Mouse (Mus musculus): Measurements from ENCODE around the gene Rab1a. TPM values are rescaled to one million over a fixed set of nuclear protein-coding genes. Genes with fewer than 3 reads are reported as not detected.
"Not testable (repeated sequence)": the region's sequence is repeated elsewhere in the genome, so short reads cannot be mapped to it uniquely, and the experiment has no call there.

Rab1a gene
- polyA plus RNA-seq (2015; fragmentation: Nextera tagmentation; extraction: Ambion mirVana): 289 and 306 TPM in 2 replicates

DNA sequence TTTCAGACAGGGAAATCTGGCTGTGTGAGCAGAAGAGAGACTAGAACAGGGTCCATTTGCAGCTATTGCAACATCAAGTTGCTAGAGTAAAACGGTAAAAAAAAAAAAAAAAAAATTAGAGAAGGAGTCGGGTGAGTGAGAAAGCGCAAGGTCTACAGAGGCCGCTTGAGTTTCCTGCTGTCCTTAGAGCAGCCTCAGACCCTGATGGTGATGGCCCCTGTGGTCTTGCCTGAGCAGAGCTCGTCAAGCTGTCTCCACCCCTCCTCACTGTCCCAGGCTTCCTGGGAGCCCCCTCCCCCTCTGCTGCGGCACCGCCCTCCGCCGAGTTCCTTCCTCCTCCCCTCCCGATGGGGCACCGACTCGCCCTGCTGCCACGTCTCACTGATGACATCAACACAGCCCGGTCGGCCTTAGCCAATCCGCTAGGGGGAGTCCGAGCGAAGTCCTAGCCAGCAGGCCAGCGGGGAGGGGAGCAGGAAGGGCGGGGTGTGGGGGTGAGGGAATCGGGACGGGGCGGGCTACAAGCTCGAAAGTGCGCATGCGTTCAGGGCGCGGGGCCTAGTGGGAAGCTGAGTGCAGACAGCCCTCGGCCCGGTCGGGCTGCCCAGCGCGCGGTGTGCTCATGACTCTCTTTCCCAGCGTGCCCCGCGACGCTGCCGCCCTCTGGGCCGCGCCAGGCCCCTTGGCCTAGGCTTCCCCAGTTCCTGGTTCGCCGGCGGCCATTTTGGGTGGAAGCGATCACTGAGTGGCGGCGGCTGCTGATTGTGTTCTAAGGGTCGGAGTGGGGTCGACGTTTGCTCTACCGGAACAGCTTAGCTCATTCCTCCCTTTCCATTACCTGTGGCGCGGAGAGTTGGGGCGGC is at the start of gene Rab1a:
Gene Rab1a (plus strand): TSS at position 720 of the 863 bp plus-strand sequence.
- Histone ChIP-seq H3K27me3 (no peaks in the 10 kb centered on the region), H3K27ac (peak within 1 kb of the TSS; percentile 96), H3K9me3 (no peaks in the 10 kb centered on the region), H3K9ac (replicated peaks) (peak within 1 kb of the TSS; percentile 97), H3K36me3 (no peaks in the 10 kb centered on the region), H3K4me1 (replicated peaks) (peaks cover 36% of the 10 kb centered on the region), H3K4me3 (replicated peaks) (peak within 1 kb of the TSS; percentile 97), H3K4me2 (replicated peaks) (peak within 1 kb of the TSS; percentile 86)
- under 1% methylated on average over 53 of the region's 54 CpGs for WGBS
- peak; percentile 99 for ATAC-seq

DNA sequence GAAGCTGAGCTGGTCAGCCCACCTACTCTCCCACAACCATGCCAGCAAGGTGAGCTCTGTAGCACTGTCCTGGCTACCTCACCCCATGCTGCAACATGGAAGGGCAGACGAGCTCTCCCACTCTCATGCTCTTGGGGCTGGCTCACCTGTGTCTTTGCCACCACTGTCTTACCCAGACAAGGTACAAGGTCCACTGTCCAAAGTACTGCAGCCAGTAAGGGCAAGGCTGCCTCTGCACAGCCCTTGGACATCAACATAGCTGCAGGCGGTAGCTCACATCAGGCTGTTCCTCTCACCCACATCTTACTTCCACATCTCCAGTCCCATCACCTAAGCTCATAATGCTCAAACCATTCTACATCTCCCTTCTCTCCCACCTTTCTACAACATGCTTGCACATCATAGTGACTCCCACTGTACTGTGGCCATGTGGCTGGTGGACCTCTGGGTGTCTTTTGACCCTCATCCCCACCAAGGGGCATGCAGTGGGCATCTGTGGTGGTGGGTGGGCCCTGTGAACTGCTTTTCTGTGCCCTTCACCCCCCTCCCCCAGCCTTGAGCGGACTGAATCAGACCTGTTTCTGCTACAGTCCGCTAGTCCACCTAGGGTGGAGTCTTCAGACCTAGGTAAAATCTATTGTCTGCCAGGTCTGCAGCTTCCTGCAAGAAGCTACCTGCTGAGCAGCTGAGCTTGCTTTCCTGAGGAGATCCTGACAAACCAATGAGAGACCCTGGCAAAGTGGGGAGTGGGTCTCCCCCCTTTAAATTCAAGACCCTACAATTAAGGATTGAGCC is 48.9 kb upstream of the Rab1a start:
- Histone ChIP-seq H3K4me2 (replicated peaks) (no peak overlapping the region), H3K27me3 (no peaks in the 10 kb centered on the region), H3K9me3 (no peaks in the 10 kb centered on the region), H3K36me3 (no peaks in the 10 kb centered on the region), H3K27ac (no peak overlapping the region), H3K4me3 (replicated peaks) (no peak overlapping the region), H3K9ac (replicated peaks) (no peak overlapping the region), H3K4me1 (replicated peaks) (no peaks in the 10 kb centered on the region)
- ATAC-seq: no peak
- WGBS: 86% methylated on average over 4 of the region's 4 CpGs

DNA sequence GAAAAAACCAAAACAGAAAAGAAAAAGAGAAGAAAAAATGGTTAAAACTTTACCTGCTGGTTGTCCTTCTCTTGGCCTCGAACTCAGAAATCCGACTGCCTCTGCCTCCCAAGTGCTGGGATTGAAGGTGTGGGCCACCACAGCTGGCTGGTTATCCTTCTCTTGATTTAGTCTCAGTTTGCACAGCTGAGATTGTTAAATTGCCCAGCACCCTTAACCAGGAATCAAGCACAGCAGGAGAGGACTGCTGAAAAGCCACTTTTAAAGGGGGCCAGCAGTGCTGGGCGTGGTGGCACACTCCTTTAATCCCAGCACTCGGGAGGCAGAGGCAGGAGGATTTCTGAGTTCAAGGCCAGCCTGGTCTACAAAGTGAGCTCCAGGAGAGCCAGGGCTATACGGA is 47.7 kb upstream of the Rab1a start:
- WGBS: 90% methylated on average over 5 of the region's 5 CpGs

DNA sequence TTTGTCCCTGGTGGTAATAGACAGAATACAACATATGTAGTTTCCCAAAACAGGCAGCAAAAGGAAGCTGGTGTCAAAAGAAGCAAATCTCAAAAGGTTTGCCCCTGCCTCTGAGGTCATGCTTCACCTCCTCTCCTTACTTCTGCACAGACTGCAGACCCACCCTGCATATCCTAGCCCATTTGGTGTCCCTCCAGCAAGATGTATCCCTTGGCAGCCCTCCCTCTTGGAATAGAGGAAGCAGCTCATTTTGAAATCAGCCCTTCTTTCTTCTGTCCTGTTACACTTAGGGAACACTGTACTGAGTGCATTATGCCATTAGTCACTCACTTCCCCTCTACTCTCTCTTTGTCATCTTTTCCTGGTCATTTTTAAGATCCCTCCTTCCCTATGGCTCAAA is 42.4 kb upstream of the Rab1a start:
- Histone ChIP-seq H3K4me1 (replicated peaks) (no peaks in the 10 kb centered on the region), H3K27me3 (no peaks in the 10 kb centered on the region), H3K27ac (no peak overlapping the region), H3K36me3 (no peaks in the 10 kb centered on the region), H3K9ac (replicated peaks) (no peak overlapping the region), H3K4me2 (replicated peaks) (no peak overlapping the region), H3K9me3 (no peaks in the 10 kb centered on the region), H3K4me3 (replicated peaks) (no peak overlapping the region)
- no peak for ATAC-seq

More for the DNA sequence above, 47.7 kb upstream of the Rab1a start:
- not testable (repeated sequence) for ATAC-seq; H3K27ac ChIP-seq; H3K27me3 ChIP-seq; H3K4me3 ChIP-seq (replicated peaks); H3K4me1 ChIP-seq (replicated peaks); H3K9ac ChIP-seq (replicated peaks); H3K36me3 ChIP-seq; H3K4me2 ChIP-seq (replicated peaks); H3K9me3 ChIP-seq

DNA sequence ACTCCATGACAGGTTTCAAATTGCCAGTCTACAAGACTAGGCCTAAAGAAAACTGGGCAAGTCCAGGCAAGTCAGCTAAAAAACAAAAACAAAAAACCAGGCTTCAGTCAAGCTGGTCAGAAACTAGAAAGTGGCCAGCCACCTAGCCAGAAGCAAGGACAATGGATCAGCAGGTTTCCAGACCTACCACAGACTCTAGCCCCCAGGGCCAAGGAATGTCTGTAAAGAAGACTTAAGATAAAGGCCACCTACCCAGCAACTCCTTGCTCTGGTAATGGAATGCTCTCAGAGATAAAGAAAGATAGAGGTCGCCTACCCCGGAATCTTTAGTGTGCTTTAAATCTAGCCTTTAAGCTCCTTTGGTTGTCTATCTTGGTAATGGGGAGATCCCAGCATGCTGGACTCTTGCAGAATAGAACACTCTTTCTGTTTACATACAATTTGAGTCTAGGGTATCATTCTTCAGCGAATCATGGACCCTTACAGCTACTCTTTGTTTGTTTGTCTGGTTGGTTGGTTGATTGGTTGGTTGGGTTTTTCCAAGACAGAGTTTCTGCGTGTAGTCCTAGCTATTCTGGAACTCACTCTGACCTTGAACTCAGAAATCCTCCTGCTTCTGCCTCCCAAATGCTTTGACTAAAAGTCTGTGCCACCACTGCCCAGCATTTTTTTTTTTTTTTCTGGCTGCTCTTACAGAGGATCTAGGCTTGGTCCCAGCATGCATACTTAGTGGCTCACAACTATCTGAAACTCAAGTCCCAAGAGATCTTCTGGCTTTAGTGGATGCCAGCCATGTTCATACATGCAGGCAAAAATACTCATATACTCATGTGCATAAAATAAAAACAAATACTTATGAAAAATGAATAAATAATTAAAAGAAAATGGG is 36.0 kb upstream of the Rab1a start:
- no peaks in the 10 kb centered on the region for H3K4me1 ChIP-seq (replicated peaks)
- no peak overlapping the region for H3K4me3 ChIP-seq (replicated peaks)
- H3K4me2 ChIP-seq (replicated peaks): no peak overlapping the region
- H3K27ac ChIP-seq: no peak overlapping the region
- 49% methylated on average over 4 of the region's 4 CpGs for WGBS
- no peak for ATAC-seq
- H3K9ac ChIP-seq (replicated peaks): no peak overlapping the region
- no peaks in the 10 kb centered on the region for H3K27me3 ChIP-seq
- no peaks in the 10 kb centered on the region for H3K9me3 ChIP-seq
- no peaks in the 10 kb centered on the region for H3K36me3 ChIP-seq

DNA sequence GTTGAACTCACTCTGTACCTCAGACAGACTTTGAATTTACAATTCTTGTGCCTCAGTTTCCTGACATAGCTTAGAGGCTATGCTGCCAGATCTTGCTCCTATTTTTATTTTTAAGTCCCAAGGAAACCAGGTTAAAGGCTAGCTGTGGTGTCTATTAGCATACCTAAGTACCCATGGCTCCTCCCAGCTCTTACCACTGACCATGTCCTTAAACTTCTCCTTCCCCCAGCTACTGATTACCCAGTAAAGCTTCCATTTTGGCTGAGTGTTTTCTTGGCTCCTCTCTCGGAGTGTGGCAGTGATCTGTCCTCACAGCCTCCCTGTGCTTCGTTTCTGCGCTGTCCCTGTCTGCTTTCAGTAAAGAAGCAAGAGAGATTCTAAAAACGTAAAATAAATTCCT is 35.2 kb upstream of the Rab1a start:
- H3K9ac ChIP-seq (replicated peaks): no peak overlapping the region
- no peak for ATAC-seq
- WGBS: 90% methylated on average over 4 of the region's 4 CpGs
- no peak overlapping the region for H3K4me2 ChIP-seq (replicated peaks)
- no peaks in the 10 kb centered on the region for H3K4me1 ChIP-seq (replicated peaks)
- no peak overlapping the region for H3K27ac ChIP-seq
- no peaks in the 10 kb centered on the region for H3K36me3 ChIP-seq
- no peaks in the 10 kb centered on the region for H3K9me3 ChIP-seq
- no peak overlapping the region for H3K4me3 ChIP-seq (replicated peaks)
- no peaks in the 10 kb centered on the region for H3K27me3 ChIP-seq

DNA sequence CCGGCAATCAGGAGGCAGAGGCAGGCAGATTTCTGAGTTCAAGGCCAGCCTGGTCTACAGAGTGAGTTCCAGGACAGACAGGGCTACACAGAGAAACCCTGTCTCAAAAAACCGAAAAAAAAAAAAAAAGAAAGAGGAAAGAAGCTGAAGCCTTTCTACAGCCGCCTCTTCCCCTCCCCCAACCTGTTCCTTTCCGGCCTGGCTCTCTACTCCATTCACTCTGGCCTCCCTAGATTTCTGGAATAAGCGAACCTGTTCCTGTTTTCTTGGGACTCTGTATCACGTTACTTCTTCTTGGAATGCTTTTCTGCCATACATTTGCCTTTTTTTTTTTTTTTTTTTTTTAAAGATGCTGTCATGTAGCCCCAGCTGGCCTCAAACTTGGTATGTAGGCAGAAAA is 34.8 kb upstream of the Rab1a start:
- WGBS: 84% methylated on average over 6 of the region's 6 CpGs
- H3K36me3 ChIP-seq; H3K27ac ChIP-seq; H3K4me3 ChIP-seq (replicated peaks); H3K9me3 ChIP-seq; H3K27me3 ChIP-seq; ATAC-seq; H3K4me2 ChIP-seq (replicated peaks); H3K9ac ChIP-seq (replicated peaks); H3K4me1 ChIP-seq (replicated peaks): not testable (repeated sequence)

DNA sequence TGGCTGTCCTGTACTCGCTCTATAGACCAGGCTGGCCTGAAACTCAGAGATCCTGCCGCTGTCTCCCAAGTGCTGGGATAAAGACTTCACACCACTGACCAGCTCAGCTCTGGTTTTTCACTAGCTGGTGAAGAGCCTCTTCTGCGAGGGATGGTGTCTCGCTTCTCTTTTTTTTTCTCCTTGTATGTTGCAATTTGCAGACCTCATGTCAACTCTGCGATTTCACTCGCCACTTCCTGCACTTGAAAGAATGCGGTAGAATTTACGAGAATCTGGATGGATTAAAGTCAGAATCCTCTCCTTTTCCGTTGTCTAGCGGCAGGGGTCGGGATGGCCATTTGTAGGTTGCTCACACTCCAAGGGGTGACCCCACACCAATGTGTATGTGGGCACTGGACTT is 32.3 kb upstream of the Rab1a start:
- 94% methylated on average over 11 of the region's 11 CpGs for WGBS
- H3K4me3 ChIP-seq (replicated peaks): no peak overlapping the region
- H3K4me1 ChIP-seq (replicated peaks): no peaks in the 10 kb centered on the region
- no peaks in the 10 kb centered on the region for H3K27me3 ChIP-seq
- H3K4me2 ChIP-seq (replicated peaks): no peak overlapping the region
- H3K9me3 ChIP-seq: no peaks in the 10 kb centered on the region
- H3K9ac ChIP-seq (replicated peaks): no peak overlapping the region
- H3K36me3 ChIP-seq: no peaks in the 10 kb centered on the region
- ATAC-seq: no peak
- no peak overlapping the region for H3K27ac ChIP-seq

DNA sequence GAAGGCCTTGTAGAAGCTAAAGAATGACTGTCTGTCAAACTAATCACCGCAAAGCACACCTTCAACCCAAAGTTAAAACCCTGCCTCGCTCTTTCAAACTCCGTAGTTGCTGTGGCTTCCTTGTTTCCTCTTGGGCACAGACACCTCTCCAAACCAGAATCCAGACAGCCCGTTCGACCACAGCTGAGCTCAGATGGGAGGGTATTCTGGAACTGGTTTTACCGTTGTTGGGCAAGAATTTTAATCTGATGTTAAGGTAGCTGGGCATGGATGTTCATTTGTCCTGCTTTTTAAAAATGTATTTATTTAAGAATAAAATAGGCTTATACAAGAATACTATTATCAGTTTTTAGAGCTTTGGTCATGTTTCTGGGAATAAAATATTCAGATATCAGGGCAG is 14.0 kb upstream of the Rab1a start:
- Histone ChIP-seq H3K27ac (no peak overlapping the region), H3K27me3 (no peaks in the 10 kb centered on the region), H3K36me3 (no peaks in the 10 kb centered on the region), H3K4me1 (replicated peaks) (no peaks in the 10 kb centered on the region), H3K9me3 (no peaks in the 10 kb centered on the region), H3K4me3 (replicated peaks) (no peak overlapping the region), H3K4me2 (replicated peaks) (no peak overlapping the region), H3K9ac (replicated peaks) (no peak overlapping the region)
- no peak for ATAC-seq
- 88% methylated on average over 6 of the region's 6 CpGs for WGBS

DNA sequence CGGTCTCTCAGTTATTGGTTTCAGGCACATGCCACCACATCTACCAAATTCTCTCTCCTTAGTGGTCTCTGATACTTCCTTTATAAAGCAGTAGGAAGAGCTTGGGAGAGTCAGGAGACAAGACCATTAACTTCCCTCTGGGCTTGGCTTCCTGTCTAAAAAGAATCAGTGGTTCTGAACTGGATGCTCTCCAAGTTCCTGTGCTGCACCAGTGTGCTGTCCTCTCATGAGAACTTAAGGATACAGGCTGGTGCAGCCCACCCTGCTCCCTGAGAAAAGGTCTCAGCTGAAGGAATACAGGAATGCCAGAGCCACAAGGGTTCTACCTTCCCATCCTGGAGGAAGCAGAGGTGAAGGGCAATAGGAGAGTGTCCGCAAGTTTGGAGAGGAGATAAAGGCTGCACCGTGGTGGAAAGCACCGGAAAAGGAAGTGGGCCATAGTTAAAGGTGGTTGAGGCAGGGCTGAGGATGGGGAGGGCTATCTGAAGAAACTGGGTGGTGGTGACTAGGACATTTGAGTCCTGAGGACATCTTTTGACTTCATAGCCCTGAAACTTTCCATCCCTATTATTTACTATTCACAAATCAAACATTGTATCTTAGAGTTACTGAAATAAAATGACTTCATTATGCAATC is 8.0 kb upstream of the Rab1a start:
- Histone ChIP-seq H3K9ac (replicated peaks) (no peak overlapping the region), H3K27ac (no peak overlapping the region), H3K4me3 (replicated peaks) (no peak overlapping the region), H3K4me1 (replicated peaks) (no peaks in the 10 kb centered on the region), H3K27me3 (no peaks in the 10 kb centered on the region), H3K36me3 (no peaks in the 10 kb centered on the region), H3K4me2 (replicated peaks) (no peak overlapping the region), H3K9me3 (no peaks in the 10 kb centered on the region)
- 96% methylated on average over 4 of the region's 4 CpGs for WGBS
- no peak for ATAC-seq

DNA sequence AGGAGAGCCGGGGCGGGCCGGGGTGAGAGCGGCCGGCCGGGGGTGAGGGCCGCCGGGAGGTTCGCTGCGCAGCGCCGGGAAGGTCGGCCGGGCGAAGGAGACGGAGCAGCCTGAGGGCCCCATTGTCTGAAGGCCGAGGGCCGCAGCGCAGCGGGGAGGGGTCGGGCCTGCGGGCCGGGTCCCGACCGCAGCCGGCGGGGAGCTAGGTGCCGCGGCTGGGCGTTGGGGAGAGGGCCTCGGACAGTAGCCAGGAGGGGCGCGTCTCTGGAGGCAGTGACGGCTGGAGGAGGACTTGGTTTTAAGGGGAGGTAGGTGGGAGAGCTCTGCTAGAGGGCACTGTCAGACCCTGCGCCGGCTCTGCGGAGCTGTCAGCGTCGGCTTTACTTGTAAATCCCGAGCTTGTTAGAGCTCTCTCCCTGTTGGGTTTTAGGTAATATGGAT is 449 bp downstream of the Rab1a start:
- Histone ChIP-seq H3K36me3 (no peaks in the 10 kb centered on the region), H3K4me1 (replicated peaks) (peaks cover 44% of the 10 kb centered on the region), H3K27me3 (no peaks in the 10 kb centered on the region), H3K9me3 (no peaks in the 10 kb centered on the region), H3K4me3 (replicated peaks) (peak overlapping the region; percentile 97), H3K27ac (peak overlapping the region; percentile 96), H3K4me2 (replicated peaks) (peak overlapping the region; percentile 86), H3K9ac (replicated peaks) (peak overlapping the region; percentile 97)
- ATAC-seq: no peak; the same call in 1 of the 2 replicates
- WGBS: under 1% methylated on average over 40 of the region's 40 CpGs

Measured in midbrain, embryonic 13.5 days (tissue).